Mouse (Mus musculus) CH12.LX (cell line): Measurements from ENCODE around the gene Ring1. TPM values are rescaled to one million over a fixed set of nuclear protein-coding genes. Genes with fewer than 3 reads are reported as not detected.
"Not testable (repeated sequence)": the region's sequence is repeated elsewhere in the genome, so short reads cannot be mapped to it uniquely, and the experiment has no call there.

ENCODE experiments used
- DNase-seq: peaks from one replicate; pipeline ENCODE4 v3.0.0-alpha.2; 2013; ENCODE audit errors: extremely low read depth
- H3K27ac ChIP-seq: 2 replicates; pipeline ENCODE4 v1.5.1; 2012; ENCODE audit warnings: low read depth, mild to moderate bottlenecking, control low read depth, moderate library complexity; ENCODE audit not compliant: insufficient read depth
- H3K27me3 ChIP-seq: replicated peaks from 2 replicates; pipeline ENCODE3; 2012; ENCODE audit warnings: inconsistent platforms
- H3K36me3 ChIP-seq, 2 experiments: replicated peaks in 1 of 2; 2 replicates each; pipeline versions ENCODE3 to v1.6.1; 2012; ENCODE audit warnings: inconsistent platforms in 1 of 2, low read length in 1 of 2, mild to moderate bottlenecking in 1 of 2, mixed read lengths in 1 of 2, moderate library complexity in 1 of 2; ENCODE audit not compliant: control insufficient read depth in 1 of 2, insufficient read depth in 1 of 2
- H3K4me1 ChIP-seq, 2 experiments: 2 replicates each; pipeline ENCODE4 v1.6.1; 2012; ENCODE audit warnings: inconsistent platforms in 1 of 2, moderate library complexity in 1 of 2; ENCODE audit not compliant: insufficient read depth in 2 of 2, control insufficient read depth in 1 of 2
- H3K4me2 ChIP-seq: 2 replicates; pipeline ENCODE4 v1.6.1; 2012; ENCODE audit warnings: low read depth, mild to moderate bottlenecking, control low read depth; ENCODE audit not compliant: poor library complexity, insufficient read depth, severe bottlenecking
- H3K4me3 ChIP-seq, 3 experiments: fragments of 150-350 bp in 1 of 3; sonication (generic) in 1 of 3; replicated peaks in 1 of 3; 2 replicates each; pipeline versions ENCODE3 to v1.5.1; 2011 to 2012; ENCODE audit warnings: low read depth in 2 of 3, low read length in 2 of 3, mild to moderate bottlenecking in 2 of 3, moderate library complexity in 2 of 3, control low read depth in 1 of 3, improper control_type of control experiment in 1 of 3, inconsistent platforms in 1 of 3, mixed read lengths in 1 of 3; ENCODE audit not compliant: poor library complexity in 1 of 3
- H3K79me2 ChIP-seq: replicated peaks from 2 replicates; pipeline ENCODE4 v1.6.1; 2012; ENCODE audit warnings: mild to moderate bottlenecking, moderate library complexity; ENCODE audit not compliant: control insufficient read depth, poor library complexity, insufficient read depth, severe bottlenecking; ENCODE audit errors: extremely low read depth
- H3K9ac ChIP-seq: 2 replicates; pipeline ENCODE4 v1.6.1; 2012; ENCODE audit warnings: low read depth, mild to moderate bottlenecking, control low read depth, moderate library complexity; ENCODE audit not compliant: insufficient read depth
- H3K9me3 ChIP-seq: replicated peaks from 2 replicates; pipeline ENCODE3; 2012; ENCODE audit warnings: low read length, inconsistent platforms, mixed read lengths
- BHLHE40 ChIP-seq: IDR thresholded peaks from 2 replicates; pipeline ENCODE4 v1.6.1; 2011; ENCODE audit warnings: mild to moderate bottlenecking, low read depth, low read length, improper control_type of control experiment
- CHD2 ChIP-seq: IDR thresholded peaks from 2 replicates; pipeline ENCODE4 v1.6.1; 2011; ENCODE audit warnings: low read length, improper control_type of control experiment
- CTCF ChIP-seq, 2 experiments: IDR thresholded peaks in 1 of 2; conservative IDR thresholded peaks in 1 of 2; 2 replicates each; pipeline ENCODE4 v1.5.1; 2011 to 2012; ENCODE audit warnings: low read depth in 2 of 2, low read length in 2 of 2, improper control_type of control experiment in 1 of 2, inconsistent platforms in 1 of 2, mild to moderate bottlenecking in 1 of 2, moderate library complexity in 1 of 2
- JUN ChIP-seq: IDR thresholded peaks from 2 replicates; pipeline ENCODE4 v1.6.1; 2011; ENCODE audit warnings: low read depth, mild to moderate bottlenecking, low read length, improper control_type of control experiment, moderate library complexity; ENCODE audit not compliant: insufficient read depth
- JUND ChIP-seq: conservative IDR thresholded peaks from 2 replicates; pipeline ENCODE4 v1.6.1; 2011; ENCODE audit warnings: low read depth, low read length, improper control_type of control experiment
- MAFK ChIP-seq: IDR thresholded peaks from 2 replicates; pipeline ENCODE4 v1.6.1; 2011; ENCODE audit warnings: low read length, improper control_type of control experiment; ENCODE audit not compliant: insufficient replicate concordance
- MAX ChIP-seq: IDR thresholded peaks from 2 replicates; pipeline ENCODE4 v1.6.1; 2011; ENCODE audit warnings: low read length, improper control_type of control experiment
- MAZ ChIP-seq: IDR thresholded peaks from 2 replicates; pipeline ENCODE4 v1.6.1; 2012; ENCODE audit warnings: low read depth, mild to moderate bottlenecking, inconsistent platforms, low read length, improper control_type of control experiment, moderate library complexity
- MYC ChIP-seq: IDR thresholded peaks from 2 replicates; pipeline ENCODE4 v1.6.1; 2011; ENCODE audit warnings: low read depth, mild to moderate bottlenecking, improper control_type of control experiment, low read length
- POLR2A ChIP-seq: IDR thresholded peaks from 2 replicates; pipeline ENCODE4 v1.6.1; 2011; ENCODE audit warnings: low read depth, mild to moderate bottlenecking, improper control_type of control experiment, low read length
- RAD21 ChIP-seq: IDR thresholded peaks from 2 replicates; pipeline ENCODE4 v1.6.1; 2011; ENCODE audit warnings: low read depth, mild to moderate bottlenecking, low read length, improper control_type of control experiment, moderate library complexity
- RCOR1 ChIP-seq: conservative IDR thresholded peaks from 2 replicates; pipeline ENCODE4 v1.6.1; 2012; ENCODE audit warnings: low read depth, mild to moderate bottlenecking, inconsistent platforms, low read length, improper control_type of control experiment
- SMC3 ChIP-seq: IDR thresholded peaks from 2 replicates; pipeline ENCODE4 v1.6.1; 2011; ENCODE audit warnings: low read depth, low read length, improper control_type of control experiment
- UBTF ChIP-seq: IDR thresholded peaks from 2 replicates; pipeline ENCODE4 v1.6.1; 2012; ENCODE audit warnings: low read depth, mild to moderate bottlenecking, inconsistent platforms, low read length, improper control_type of control experiment, moderate library complexity
- USF1 ChIP-seq: IDR thresholded peaks from 2 replicates; pipeline ENCODE4 v1.6.1; 2014; ENCODE audit warnings: low read depth, mild to moderate bottlenecking, inconsistent platforms, low read length, improper control_type of control experiment
- USF2 ChIP-seq: conservative IDR thresholded peaks from 2 replicates; pipeline ENCODE4 v1.6.1; 2011; ENCODE audit warnings: low read depth, low read length, improper control_type of control experiment
- ZC3H11A ChIP-seq: IDR thresholded peaks from 2 replicates; pipeline ENCODE4 v1.6.1; 2012; ENCODE audit warnings: low read depth, mild to moderate bottlenecking, inconsistent platforms, low read length, improper control_type of control experiment
- ZNF384 ChIP-seq: IDR thresholded peaks from 2 replicates; pipeline ENCODE4 v1.6.1; 2012; ENCODE audit warnings: low read depth, low read length, improper control_type of control experiment, inconsistent platforms
- dilution Hi-C: fragments of 300-500 bp; cut with MboI; formaldehyde crosslinking; loops from 2 replicates; pipeline ENCODE4 v1.14.3; 2020; ENCODE audit warnings: low sequenced_read_pairs; ENCODE audit not compliant: extremely low pct_unique_long_range_greater_than_20kb, extremely low pct_ligation_motif_present
- in situ Hi-C: fragments of 300-500 bp; cut with MboI; formaldehyde crosslinking; loops from 3 replicates; pipeline ENCODE4 v1.14.3; 2019; ENCODE audit warnings: low sequenced_read_pairs, low pct_ligation_motif_present, low pct_unique_long_range_greater_than_20kb, mixed read lengths
- polyA plus RNA-seq: library from polyadenylated mRNA; unstranded; fragments of >175 nt; gene quantifications from 2 replicates; pipeline ENCODE4 v1.2.1, GENCODE M21; 2012; ENCODE audit warnings: low read depth; ENCODE audit not compliant: insufficient read length
- total RNA-seq, 2 experiments: library from RNA; depleted of rRNA; stranded (reverse); fragments of 300-350 nt in 1 of 2; fragments of >200 nt in 1 of 2; gene quantifications; 2 replicates each; pipeline ENCODE4 v1.2.3; 2012 to 2014

Gene Ring1
- total and polyA plus RNA-seq, 3 experiments = 11.9 to 18.0 (median 13.7) TPM

GRCm38 (mm10) chr17:33991788-33992664, 32.5 kb downstream of the Ring1 start:
- Histone ChIP-seq H3K9ac (no peak overlapping the region), H3K79me2 (no peaks in the 10 kb centered on the region; the same call in 1 of the 2 replicates), H3K4me1 (peaks cover 3 to 16% of the 10 kb centered on the region in 2 experiments), H3K27me3 (no peaks in the 10 kb centered on the region), H3K27ac (no peak overlapping the region), H3K9me3 (no peaks in the 10 kb centered on the region), H3K36me3 (peaks cover 15 to 26% of the 10 kb centered on the region in 2 experiments), H3K4me2 (no peak overlapping the region; the same call in 1 of the 2 replicates), H3K4me3 (no peak overlapping the region)
- peak; percentile 89 for DNase-seq
- dilution Hi-C loops (no loop called here), in situ Hi-C loops (loop anchor here (10.0 to 25.0 kb wide), 2 partner anchors 1393 to 1470 kb away; partner anchors contain the start of gene H2-Q10)
- TF ChIP-seq USF2 (peak; percentile 86), ZC3H11A (no peak), RCOR1 (no peak), JUND (no peak), JUN (no peak), CHD2 (no peak), RAD21 (peak; percentile 31), BHLHE40 (peak; percentile 50), UBTF (no peak), MYC (0 out of 2 replicates have a peak, but pooled peaks have one; percentile 41), CTCF (conservative IDR thresholded peaks at IDR 0.05 in 1 of 2, IDR thresholded peaks at IDR 0.05 in 1 of 2; ENCODE audit: low read depth in 2 of 2, low read length in 2 of 2) (peak; percentile 70 to 89), MAZ (no peak), SMC3 (peak; percentile 8; the same call in 1 of the 2 replicates), MAX (peak; percentile 62; the same call in 1 of the 2 replicates), ZNF384 (peak; percentile 95), POLR2A (no peak), USF1 (peak; percentile 85), MAFK (no peak)

GRCm38 (mm10) chr17:33982136-33982535, 42.3 kb downstream of the Ring1 start:
- DNase-seq, H3K4me3 ChIP-seq, H3K36me3 ChIP-seq, H3K9me3 ChIP-seq, H3K27me3 ChIP-seq, dilution Hi-C loops, H3K9ac ChIP-seq, H3K4me2 ChIP-seq, H3K79me2 ChIP-seq, H3K27ac ChIP-seq: not testable (repeated sequence)
- in situ Hi-C loops = loop anchor here (25.0 kb wide), 1 partner anchor 1480 kb away; the partner anchor contains the start of gene H2-Q10
- TF ChIP-seq RAD21 = peak; percentile 9
- TF ChIP-seq CTCF (conservative IDR thresholded peaks at IDR 0.05 in 1 of 2, IDR thresholded peaks at IDR 0.05 in 1 of 2; ENCODE audit: low read depth in 2 of 2, low read length in 2 of 2) = peak in 1 of 2 experiments; percentile 45; a peak in 3 of 4 replicates
- H3K4me1 ChIP-seq = peaks cover 6 to 25% of the 10 kb centered on the region in 2 experiments; a peak in 3 of 4 replicates

- H3K4me2 ChIP-seq, DNase-seq, H3K9me3 ChIP-seq, H3K27ac ChIP-seq, H3K79me2 ChIP-seq, H3K27me3 ChIP-seq, H3K9ac ChIP-seq, H3K36me3 ChIP-seq, dilution Hi-C loops, H3K4me3 ChIP-seq: not testable (repeated sequence)
- in situ Hi-C loops = loop anchor here (25.0 kb wide), 1 partner anchor 1481 kb away; the partner anchor contains the start of gene H2-Q10
- peaks cover 6 to 25% of the 10 kb centered on the region in 2 experiments; a peak in 3 of 4 replicates for H3K4me1 ChIP-seq
These were observed 43.1 kb downstream of the Ring1 start for GRCm38 (mm10) chr17:33981192-33981909.
